Mouse (Mus musculus): ENCODE measurements around the gene Cxcl17. TPM values are rescaled to one million over a fixed set of nuclear protein-coding genes. Genes with fewer than 3 reads are reported as not detected.
A peak's percentile ranks its signal among the peaks of the same experiment; 100 is the strongest.

Cxcl17 gene
- total RNA-seq, 2 experiments from 2014 or later, result not detected

DNA sequence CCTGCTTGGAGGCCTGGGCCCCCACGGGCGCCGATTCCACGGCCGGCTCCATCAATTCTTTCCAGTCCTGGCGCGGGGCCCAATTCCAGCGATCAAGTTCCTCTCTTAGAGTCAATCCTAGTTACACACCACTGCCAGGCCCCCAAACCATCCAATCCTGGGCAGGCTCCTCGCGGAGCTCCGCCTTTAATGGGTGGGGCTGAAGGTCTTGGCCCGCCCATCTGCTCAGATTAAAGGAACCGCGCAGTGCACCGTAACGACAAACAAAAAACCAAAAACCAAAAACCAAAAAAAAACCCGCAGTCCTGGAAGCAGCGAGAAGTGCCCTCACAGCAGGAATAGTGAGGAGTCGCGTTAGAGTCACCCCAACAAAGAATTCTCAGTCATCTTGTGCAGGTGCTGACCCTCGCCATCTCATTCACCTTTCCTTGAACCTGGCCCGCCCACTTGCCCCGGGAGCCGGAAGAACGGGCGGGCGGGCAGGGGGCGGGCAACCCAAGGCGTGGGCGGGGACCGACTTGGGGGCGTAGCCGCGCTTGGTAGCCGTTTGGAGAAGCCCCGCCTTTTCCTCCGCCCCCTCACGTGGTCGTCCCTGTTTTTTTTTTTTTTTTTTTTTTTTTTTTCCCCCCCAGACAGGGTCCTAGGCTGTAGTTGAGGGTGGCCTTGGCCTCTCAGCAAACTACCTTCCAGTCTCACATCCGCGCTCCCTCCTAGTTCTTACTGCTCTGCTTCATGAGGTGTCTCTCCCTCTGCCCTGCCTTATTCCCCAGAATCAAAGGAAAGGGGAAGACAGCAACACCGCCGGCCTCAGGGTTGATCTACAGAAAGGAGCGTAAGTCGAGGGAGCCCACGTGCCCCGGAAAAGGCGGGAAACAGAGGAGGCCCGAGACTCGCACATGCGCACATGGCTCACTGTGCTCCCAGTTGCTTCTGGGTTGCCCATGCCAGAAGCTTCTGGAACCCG lies 16.8 kb downstream of the Cxcl17 start:
- Histone ChIP-seq H3K4me3 (peak overlapping the region; percentile 73), H3K27ac (peak overlapping the region; percentile 86)
- peak; percentile 94 to 95 for DNase-seq (ENCODE audit: extremely low spot score in 1 of 2, low spot score in 2 of 2)
- intact Hi-C loops (cut with DNase I), result no loop called here
- TF ChIP-seq CTCF (IDR thresholded peaks at IDR 0.05), result no peak

DNA sequence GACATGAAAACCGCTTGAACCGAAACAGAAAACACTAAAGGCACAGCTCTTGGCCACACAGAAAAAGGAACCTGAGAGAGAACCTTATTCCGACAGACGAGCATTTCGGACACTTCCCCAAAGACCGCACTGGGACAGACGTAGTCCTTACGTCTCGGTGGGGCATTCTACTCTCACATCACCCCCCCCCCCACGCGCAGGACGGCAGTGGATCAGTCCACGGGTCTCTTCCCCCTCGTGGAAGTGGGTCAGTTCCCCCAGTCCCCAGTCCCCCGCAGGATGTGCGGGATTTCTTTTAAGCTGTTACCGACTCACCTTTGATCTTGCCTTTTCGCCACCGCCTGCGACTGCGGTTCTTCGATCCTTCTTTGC lies 17.5 kb downstream of the Cxcl17 start:
- peak overlapping the region; percentile 73 for H3K4me3 ChIP-seq
- no peak for TF ChIP-seq CTCF (IDR thresholded peaks at IDR 0.05)
- peak overlapping the region; percentile 86 for H3K27ac ChIP-seq
- intact Hi-C loops (cut with DNase I), result no loop called here
- no peak for DNase-seq (ENCODE audit: extremely low spot score in 1 of 2, low spot score in 2 of 2)

DNA sequence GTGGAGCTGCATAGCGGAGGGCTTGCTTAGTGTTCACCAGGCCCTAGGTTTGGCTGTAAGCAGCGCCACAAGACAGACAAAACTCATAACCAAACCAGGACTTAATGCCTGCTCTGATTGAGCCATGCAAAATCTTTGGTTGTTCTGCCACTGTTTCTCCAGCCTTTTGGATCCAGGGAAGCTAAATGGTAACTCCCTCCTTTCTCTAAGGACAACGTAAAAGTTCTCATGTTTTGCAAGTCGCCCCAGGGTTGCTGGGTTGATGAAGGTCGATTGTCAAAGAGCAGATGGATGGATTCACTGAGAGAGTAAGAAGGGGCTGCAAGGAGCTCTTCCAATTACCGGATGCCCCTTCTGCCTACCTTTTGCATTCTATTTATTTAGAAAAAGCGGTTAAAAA lies 17.9 kb downstream of the Cxcl17 start:
- Histone ChIP-seq H3K27ac (peak overlapping the region; percentile 86), H3K4me3 (peak overlapping the region; percentile 73)
- no peak for TF ChIP-seq CTCF (IDR thresholded peaks at IDR 0.05)
- intact Hi-C loops (cut with DNase I), result no loop called here
- DNase-seq (ENCODE audit: extremely low spot score in 1 of 2, low spot score in 2 of 2), result no peak

DNA sequence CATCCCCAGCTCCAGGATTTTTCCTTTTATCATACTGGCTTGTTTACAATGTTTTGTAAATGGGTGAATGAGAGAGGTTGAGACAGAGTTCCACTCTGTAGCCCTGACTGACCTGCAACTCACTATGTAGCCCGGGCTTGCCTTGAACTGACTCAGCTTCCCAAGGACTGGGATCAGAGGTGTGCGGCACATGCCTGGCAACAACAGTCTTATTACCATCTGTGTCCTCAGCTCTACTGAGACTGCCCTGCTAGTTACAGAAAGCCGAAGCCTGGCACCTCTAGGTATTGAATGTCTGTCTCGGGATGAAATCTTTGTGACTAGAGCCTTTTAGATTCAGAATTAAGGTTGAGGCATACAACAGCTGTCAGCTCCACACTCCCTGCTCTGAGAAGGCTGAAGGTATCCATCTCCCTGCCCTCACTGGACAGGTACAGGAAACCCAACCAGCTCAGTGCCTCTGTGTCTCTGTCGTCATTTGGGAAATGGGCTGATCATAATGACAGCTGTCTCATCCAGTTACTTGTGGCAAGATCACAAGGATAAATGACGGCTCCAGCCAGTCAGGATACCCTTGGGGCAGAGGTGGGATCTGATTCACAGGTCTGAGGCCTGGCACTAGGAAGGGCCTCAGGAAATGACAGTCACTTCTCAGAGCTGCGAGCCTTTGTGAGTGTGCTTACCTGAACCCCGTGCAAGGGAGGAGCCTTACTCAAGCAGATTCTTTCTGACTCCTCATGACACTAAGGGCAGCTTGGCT lies 19.1 kb downstream of the Cxcl17 start:
- no peak overlapping the region for H3K4me3 ChIP-seq
- TF ChIP-seq CTCF (IDR thresholded peaks at IDR 0.05), result no peak
- no peak for DNase-seq (ENCODE audit: extremely low spot score in 1 of 2, low spot score in 2 of 2)
- H3K27ac ChIP-seq, result no peak overlapping the region; the same call in 1 of the 2 replicates
- intact Hi-C loops (cut with DNase I), result no loop called here

DNA sequence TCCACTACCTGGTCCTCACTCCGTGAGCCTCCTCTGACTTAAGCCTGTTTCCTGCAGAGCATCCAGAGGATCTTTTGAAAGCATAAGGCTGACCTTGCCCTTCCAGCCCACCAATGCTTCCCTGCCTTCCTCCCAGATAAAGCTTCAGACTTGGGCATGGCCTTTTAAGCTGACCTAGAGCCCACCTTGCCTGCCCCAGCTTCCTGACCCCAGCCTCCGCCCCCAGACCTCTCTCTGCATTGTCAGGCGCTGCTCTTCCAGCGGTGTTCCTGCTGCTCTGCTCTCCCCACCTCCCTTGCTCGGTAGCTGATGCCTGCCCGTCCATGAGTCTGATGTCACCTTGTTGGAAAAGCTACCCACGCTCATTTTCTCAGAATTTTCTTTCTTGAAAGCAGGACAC lies 19.8 kb downstream of the Cxcl17 start:
- DNase-seq (ENCODE audit: extremely low spot score in 1 of 2, low spot score in 2 of 2), result no peak
- H3K4me3 ChIP-seq, result no peak overlapping the region
- TF ChIP-seq CTCF (IDR thresholded peaks at IDR 0.05), result no peak
- intact Hi-C loops (cut with DNase I), result no loop called here
- H3K27ac ChIP-seq, result peak overlapping the region; percentile 21

DNA sequence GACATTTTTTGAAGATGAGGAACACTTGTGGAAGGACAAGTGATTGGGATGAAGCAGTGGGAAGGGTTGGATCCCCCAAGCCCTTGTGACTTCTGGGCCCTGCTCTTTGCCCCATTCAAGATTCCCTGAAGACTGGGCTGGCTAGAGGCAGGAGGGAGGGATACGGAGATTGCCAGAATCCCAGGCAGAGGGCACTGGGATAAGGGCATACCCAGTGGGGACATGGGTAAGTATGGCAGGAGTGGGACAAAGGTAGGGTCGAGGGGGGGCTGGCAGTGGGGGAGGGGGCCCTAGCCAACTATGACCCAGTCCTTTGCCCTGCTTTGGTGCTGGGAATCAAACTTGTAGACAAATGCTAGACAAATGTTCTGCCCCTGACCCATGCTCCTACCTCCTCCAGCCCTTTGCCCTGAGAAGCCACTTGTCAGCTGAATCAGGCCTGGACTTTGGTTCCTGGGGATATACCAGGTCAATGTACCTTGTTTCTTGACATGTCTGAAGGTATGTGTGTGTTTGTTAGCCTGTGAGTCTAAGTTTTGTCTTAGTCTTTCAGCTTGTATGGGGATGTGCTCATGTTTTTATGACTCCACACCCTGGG lies 20.7 kb downstream of the Cxcl17 start:
- intact Hi-C loops (cut with DNase I), result no loop called here
- no peak for TF ChIP-seq CTCF (IDR thresholded peaks at IDR 0.05)
- Histone ChIP-seq H3K27ac (no peak overlapping the region), H3K4me3 (no peak overlapping the region)
- no peak for DNase-seq (ENCODE audit: extremely low spot score in 1 of 2, low spot score in 2 of 2)

DNA sequence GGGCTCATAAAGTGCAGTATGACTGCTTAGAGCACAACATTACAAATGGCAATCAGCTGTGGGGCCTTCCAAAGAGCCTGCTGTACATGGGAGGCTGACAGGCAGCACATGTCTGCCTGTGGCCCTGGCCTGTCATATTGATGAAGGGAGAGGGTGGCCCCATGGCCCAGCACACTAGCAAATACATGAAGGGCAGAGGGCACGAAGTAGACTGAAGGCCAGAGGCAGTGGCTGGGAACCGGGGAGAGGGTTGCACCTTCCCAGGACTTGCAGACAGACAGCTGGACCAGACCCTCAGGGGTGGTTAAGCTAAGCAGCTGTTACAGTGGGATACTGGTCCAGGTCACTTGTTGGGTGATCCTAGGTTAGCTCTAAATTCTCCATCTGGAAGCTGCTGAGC lies 21.7 kb downstream of the Cxcl17 start:
- Histone ChIP-seq H3K4me3 (no peak overlapping the region), H3K27ac (peak overlapping the region; percentile 45; the same call in 1 of the 2 replicates)
- TF ChIP-seq CTCF (IDR thresholded peaks at IDR 0.05), result no peak
- no peak for DNase-seq (ENCODE audit: extremely low spot score in 1 of 2, low spot score in 2 of 2)
- intact Hi-C loops (cut with DNase I), result no loop called here

DNA sequence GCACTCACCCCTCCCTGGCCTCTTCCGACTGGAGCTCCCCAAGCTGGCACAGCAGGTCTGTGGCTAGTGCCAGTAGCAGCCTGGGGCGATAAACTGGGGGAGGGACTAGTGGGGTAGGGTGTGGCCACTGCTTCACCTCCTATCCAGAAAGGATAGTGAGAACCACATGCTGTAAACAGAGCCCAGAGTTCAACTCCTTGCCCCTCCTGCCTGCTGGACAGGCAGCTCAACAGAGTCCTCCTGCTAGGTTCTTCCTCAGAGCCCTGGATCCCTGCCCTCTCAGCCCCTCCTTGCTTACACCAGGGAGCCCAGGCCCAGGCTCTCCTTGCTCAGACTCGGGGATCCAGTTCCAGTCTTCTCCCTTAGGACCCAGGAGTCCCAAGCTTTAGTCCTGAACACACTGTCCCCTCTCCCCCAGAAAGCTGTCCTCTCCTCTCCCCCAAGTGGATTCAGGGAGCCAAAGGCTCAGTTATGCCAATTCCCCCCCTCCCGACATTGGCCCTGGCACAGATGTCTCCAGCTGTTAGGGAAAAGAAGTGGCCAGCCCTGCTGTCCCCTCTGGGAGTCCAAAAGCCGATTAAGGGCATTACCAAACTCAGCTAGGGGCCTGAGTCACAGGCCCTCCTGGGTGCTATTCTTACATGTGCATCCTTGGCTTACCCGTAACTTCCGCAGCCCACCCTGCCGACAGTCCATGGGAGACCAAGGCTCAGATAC lies 22.5 kb downstream of the Cxcl17 start:
- Histone ChIP-seq H3K4me3 (no peak overlapping the region), H3K27ac (peak overlapping the region; percentile 54; the same call in 1 of the 2 replicates)
- no peak for TF ChIP-seq CTCF (IDR thresholded peaks at IDR 0.05)
- DNase-seq (ENCODE audit: extremely low spot score in 1 of 2, low spot score in 2 of 2), result no peak
- intact Hi-C loops (cut with DNase I), result no loop called here

DNA sequence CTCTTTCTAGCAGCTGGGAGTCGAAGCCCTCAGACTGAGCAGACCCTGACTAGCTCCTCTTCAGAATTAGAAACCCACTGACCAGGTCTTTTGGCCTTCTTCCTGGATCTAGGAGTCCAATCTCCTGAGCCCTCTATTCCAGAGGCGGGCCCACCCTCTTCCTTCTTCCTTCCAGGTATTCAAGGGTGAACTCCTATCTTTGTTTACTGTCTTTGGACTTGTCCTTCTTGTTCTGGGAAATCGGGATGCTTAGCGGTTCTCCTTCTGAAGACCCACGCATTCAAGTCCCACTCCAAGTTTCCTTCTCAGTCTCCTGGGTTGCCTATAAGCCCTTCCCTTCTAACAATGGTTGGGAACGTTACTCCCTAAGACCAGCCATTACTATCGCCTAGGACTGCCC lies 23.8 kb downstream of the Cxcl17 start:
- TF ChIP-seq CTCF (IDR thresholded peaks at IDR 0.05), result no peak
- intact Hi-C loops (cut with DNase I), result no loop called here
- no peak overlapping the region for H3K4me3 ChIP-seq
- H3K27ac ChIP-seq, result peak overlapping the region; percentile 54
- DNase-seq (ENCODE audit: extremely low spot score in 1 of 2, low spot score in 2 of 2), result no peak

DNA sequence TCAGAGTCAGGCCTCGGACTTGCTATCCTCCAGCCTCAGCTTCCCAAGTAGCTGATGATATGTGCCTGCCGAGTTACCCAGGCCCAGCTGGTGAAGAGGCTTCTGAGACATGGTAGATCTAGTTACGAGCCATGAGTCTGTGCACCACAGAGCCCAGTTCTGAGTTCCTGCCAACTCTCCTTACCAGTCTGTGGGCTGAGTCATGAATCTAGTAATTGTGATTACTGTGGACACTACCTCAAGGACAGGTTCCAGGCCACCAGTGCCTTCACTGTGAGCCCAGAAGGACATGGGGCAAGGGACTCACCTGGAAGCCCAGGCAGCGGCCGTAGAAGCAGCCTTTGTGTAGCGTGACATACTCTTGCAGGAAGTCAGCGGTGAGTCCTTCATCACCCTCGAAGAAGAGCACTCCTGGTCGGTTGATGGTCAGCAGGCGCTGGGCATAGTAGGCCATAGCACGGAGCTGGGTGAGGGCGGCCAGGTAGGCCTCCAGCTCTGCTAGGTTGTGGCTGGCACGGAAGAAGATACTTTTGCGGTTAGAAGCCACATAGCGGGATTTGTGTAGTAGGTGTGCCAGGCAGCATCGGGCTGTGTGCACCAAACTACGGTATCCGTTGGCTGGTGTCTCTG lies 24.8 kb downstream of the Cxcl17 start:
- Histone ChIP-seq H3K4me3 (peak overlapping the region; percentile 4; the same call in 1 of the 2 replicates), H3K27ac (peak overlapping the region; percentile 32; the same call in 1 of the 2 replicates)
- intact Hi-C loops (cut with DNase I), result no loop called here
- DNase-seq (ENCODE audit: extremely low spot score in 1 of 2, low spot score in 2 of 2), result no peak
- no peak for TF ChIP-seq CTCF (IDR thresholded peaks at IDR 0.05)
